Mouse (Mus musculus): ENCODE data around the gene Tmem199. TPM values are rescaled to one million over a fixed set of nuclear protein-coding genes. Genes with fewer than 3 reads are reported as not detected.

Gene Tmem199
- polyA plus RNA-seq, 1 experiment from 2014 or later = 53.3 TPM

- no peaks in the 10 kb centered on the region for H3K9me3 ChIP-seq (ENCODE audit: low read depth, low read length)
- H3K27ac ChIP-seq (ENCODE audit: low read depth) = no peak overlapping the region
- no peak overlapping the region for H3K4me3 ChIP-seq (ENCODE audit: low read depth, low read length)
- H3K9ac ChIP-seq = no peak overlapping the region
- TF ChIP-seq CTCF (IDR thresholded peaks at IDR 0.05; ENCODE audit: low read depth) = no peak
- WGBS = 89% methylated on average over 9 of the region's 9 CpGs
- ATAC-seq (ENCODE audit: insufficient read depth) = no peak
- no peak for DNase-seq
- H3K27me3 ChIP-seq (ENCODE audit: insufficient read depth, low read length) = no peaks in the 10 kb centered on the region
- no peak overlapping the region for H3K4me2 ChIP-seq
- no peaks in the 10 kb centered on the region for H3K4me1 ChIP-seq (ENCODE audit: insufficient read depth)
- H3K36me3 ChIP-seq (ENCODE audit: insufficient read depth) = peaks cover 69% of the 10 kb centered on the region
These were observed 16.7 kb upstream of the Tmem199 start for GRCm38 (mm10) chr11:78528714-78529113.

DNA sequence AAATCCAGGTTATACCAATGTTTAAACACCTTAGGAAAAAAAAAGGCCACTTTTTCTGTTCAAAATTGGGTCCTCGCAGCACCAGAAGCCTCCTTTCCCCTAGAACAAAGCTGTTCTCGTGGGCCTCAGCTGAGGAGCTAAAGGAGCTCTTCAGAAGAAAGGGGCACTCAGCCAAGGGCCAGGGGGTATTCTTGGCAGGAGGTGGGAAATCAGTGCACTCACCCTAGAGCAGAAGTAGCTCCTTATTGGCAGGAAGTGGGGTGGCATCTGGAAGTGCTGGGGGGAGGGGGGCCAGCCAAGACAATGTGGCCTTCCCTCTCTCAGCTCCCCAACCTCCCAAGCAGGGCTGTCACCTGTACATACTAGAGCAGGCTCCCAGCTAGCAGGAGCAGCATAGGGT is 12.9 kb upstream of the Tmem199 start:
- H3K9ac ChIP-seq = no peak overlapping the region
- no peaks in the 10 kb centered on the region for H3K4me1 ChIP-seq (ENCODE audit: insufficient read depth)
- no peak overlapping the region for H3K4me3 ChIP-seq (ENCODE audit: low read depth, low read length)
- no peak overlapping the region for H3K27ac ChIP-seq (ENCODE audit: low read depth)
- H3K27me3 ChIP-seq (ENCODE audit: insufficient read depth, low read length) = no peaks in the 10 kb centered on the region
- H3K9me3 ChIP-seq (ENCODE audit: low read depth, low read length) = no peaks in the 10 kb centered on the region
- WGBS = 76% methylated on average over 2 of the region's 2 CpGs
- ATAC-seq (ENCODE audit: insufficient read depth) (no peak; the same call in 1 of the 2 replicates), DNase-seq (no peak)
- H3K36me3 ChIP-seq (ENCODE audit: insufficient read depth) = peaks cover 96% of the 10 kb centered on the region
- no peak overlapping the region for H3K4me2 ChIP-seq
- TF ChIP-seq CTCF (IDR thresholded peaks at IDR 0.05; ENCODE audit: low read depth) = no peak

DNA sequence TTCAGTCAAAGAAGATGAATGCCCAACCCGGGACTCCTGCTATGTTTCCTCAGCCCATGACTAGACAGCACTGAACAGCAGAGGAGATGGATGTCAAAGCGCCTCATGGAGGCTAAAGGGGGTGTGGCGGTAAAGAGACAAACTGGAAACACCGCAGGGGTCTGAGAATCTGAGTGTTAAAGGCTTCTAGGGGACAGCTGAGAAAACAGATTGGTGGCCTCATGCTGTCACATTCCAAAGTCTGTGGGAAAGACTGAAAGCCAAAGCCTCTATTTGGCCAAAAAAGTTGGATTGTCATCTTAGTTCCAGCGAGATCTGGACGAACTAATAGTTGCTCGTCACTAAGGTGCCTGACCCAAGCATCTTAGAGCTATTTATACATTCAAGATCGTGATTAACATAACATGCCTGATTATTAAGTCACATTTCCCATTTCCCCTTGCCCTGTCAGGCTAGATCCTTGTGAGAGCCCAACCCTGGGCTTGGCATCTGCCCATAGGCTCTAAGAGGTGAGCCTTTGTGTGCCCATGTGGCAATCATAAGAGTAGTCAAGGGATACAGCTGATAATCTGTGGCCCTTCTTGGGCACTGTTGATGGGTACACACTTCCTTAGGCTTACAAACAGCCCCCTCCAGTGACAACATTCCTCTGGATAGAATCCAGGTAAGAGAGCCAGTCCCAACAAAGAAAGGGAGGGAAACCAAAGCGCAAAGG is 11.4 kb upstream of the Tmem199 start:
- ATAC-seq (ENCODE audit: insufficient read depth) (no peak), DNase-seq (no peak)
- no peaks in the 10 kb centered on the region for H3K9me3 ChIP-seq (ENCODE audit: low read depth, low read length)
- no peak overlapping the region for H3K4me2 ChIP-seq
- no peak overlapping the region for H3K9ac ChIP-seq
- TF ChIP-seq CTCF (IDR thresholded peaks at IDR 0.05; ENCODE audit: low read depth) = no peak
- WGBS = 72% methylated on average over 9 of the region's 9 CpGs
- H3K4me1 ChIP-seq (ENCODE audit: insufficient read depth) = no peaks in the 10 kb centered on the region
- no peaks in the 10 kb centered on the region for H3K27me3 ChIP-seq (ENCODE audit: insufficient read depth, low read length)
- no peak overlapping the region for H3K27ac ChIP-seq (ENCODE audit: low read depth)
- peaks cover 99% of the 10 kb centered on the region for H3K36me3 ChIP-seq (ENCODE audit: insufficient read depth)
- no peak overlapping the region for H3K4me3 ChIP-seq (ENCODE audit: low read depth, low read length)

GRCm38 (mm10) chr11:78522481-78522997 is 10.6 kb upstream of the Tmem199 start:
- DNase-seq = peak; percentile 47
- 81% methylated on average over 1 of the region's 1 CpGs for WGBS
- Histone ChIP-seq H3K9me3 (ENCODE audit: low read depth, low read length) (no peaks in the 10 kb centered on the region), H3K36me3 (ENCODE audit: insufficient read depth) (peaks cover 99% of the 10 kb centered on the region), H3K4me2 (no peak overlapping the region), H3K27ac (ENCODE audit: low read depth) (no peak overlapping the region), H3K27me3 (ENCODE audit: insufficient read depth, low read length) (no peaks in the 10 kb centered on the region), H3K4me1 (ENCODE audit: insufficient read depth) (no peaks in the 10 kb centered on the region), H3K4me3 (ENCODE audit: low read depth, low read length) (no peak overlapping the region), H3K9ac (no peak overlapping the region)
- peak; percentile 49 for TF ChIP-seq CTCF (IDR thresholded peaks at IDR 0.05; ENCODE audit: low read depth)
- no peak for ATAC-seq (ENCODE audit: insufficient read depth)

DNA sequence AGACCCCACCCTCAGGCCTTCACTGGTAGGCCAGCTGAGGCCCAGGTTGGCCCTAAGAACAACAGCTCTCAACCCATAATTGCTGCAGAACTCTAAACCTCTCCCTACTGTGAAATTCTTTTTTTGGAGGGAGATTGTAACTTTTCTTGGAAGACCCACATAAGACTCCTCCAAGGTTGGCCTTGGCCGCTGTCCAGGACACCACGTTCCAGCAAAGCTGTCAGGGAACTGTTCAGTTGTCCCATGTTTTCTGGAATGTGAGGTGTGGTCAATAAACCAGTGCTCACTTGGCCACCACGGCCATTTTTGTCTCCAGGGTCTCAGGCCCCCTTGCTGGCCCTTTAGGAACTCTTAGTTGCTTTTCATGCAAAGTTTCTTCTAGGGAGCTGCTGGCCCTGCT is 9.9 kb upstream of the Tmem199 start:
- no peaks in the 10 kb centered on the region for H3K27me3 ChIP-seq (ENCODE audit: insufficient read depth, low read length)
- H3K4me3 ChIP-seq (ENCODE audit: low read depth, low read length) = no peak overlapping the region
- whole genome bisulfite sequencing = 81% methylated on average over 3 of the region's 3 CpGs
- no peak for TF ChIP-seq CTCF (IDR thresholded peaks at IDR 0.05; ENCODE audit: low read depth)
- H3K4me2 ChIP-seq = no peak overlapping the region
- ATAC-seq (ENCODE audit: insufficient read depth) = no peak
- H3K4me1 ChIP-seq (ENCODE audit: insufficient read depth) = no peaks in the 10 kb centered on the region
- H3K9ac ChIP-seq = no peak overlapping the region
- H3K9me3 ChIP-seq (ENCODE audit: low read depth, low read length) = no peaks in the 10 kb centered on the region
- H3K36me3 ChIP-seq (ENCODE audit: insufficient read depth) = peaks cover 95% of the 10 kb centered on the region
- H3K27ac ChIP-seq (ENCODE audit: low read depth) = no peak overlapping the region
- DNase-seq = no peak

- 89% methylated on average over 10 of the region's 10 CpGs for WGBS
- no peaks in the 10 kb centered on the region for H3K9me3 ChIP-seq (ENCODE audit: low read depth, low read length)
- no peak overlapping the region for H3K9ac ChIP-seq
- no peak for DNase-seq
- H3K36me3 ChIP-seq (ENCODE audit: insufficient read depth) = peaks cover 94% of the 10 kb centered on the region
- H3K27me3 ChIP-seq (ENCODE audit: insufficient read depth, low read length) = no peaks in the 10 kb centered on the region
- H3K4me1 ChIP-seq (ENCODE audit: insufficient read depth) = no peaks in the 10 kb centered on the region
- ATAC-seq (ENCODE audit: insufficient read depth) = no peak
- H3K4me2 ChIP-seq = no peak overlapping the region
- no peak overlapping the region for H3K27ac ChIP-seq (ENCODE audit: low read depth)
- no peak overlapping the region for H3K4me3 ChIP-seq (ENCODE audit: low read depth, low read length)
- TF ChIP-seq CTCF (IDR thresholded peaks at IDR 0.05; ENCODE audit: low read depth) = no peak
These were observed 7.0 kb upstream of the Tmem199 start for GRCm38 (mm10) chr11:78518931-78519330.

DNA sequence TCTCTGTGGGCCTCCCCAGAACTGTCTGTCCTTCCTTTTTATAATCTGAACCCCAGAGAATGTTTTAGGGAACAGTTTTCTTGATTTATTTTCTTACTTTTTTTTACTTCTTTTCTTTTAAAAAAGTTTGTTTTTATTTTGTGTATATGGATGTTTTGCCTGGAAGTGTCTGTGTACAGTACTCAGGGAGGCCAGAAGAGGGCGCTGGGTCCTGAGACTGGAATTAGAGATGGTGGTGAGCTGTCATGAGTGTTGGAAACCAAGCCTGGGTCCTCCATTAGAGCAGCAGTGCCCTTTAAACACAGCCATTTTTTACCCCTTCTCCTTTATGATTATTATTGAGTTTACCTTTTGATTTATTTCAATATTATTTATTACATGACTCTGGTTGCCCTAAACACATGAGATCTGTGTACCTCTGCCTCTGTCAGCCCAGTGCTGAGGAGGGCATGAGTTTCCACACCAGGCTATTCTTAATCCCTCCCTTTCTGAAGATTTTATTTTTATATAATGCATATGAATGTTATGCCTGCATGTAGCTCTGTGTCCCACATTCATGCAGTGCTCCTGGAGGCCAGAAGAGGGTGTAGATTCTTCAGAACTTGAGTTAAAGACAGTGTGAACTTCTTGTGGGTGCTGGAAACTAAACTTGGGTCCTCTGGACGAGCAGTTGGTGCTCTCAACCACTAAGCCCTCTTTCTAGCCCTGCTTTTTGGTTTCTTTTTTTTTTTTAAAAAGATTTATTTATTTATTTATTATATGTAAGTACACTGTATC is 3.8 kb upstream of the Tmem199 start:
- peaks cover 65% of the 10 kb centered on the region for H3K36me3 ChIP-seq (ENCODE audit: insufficient read depth)
- TF ChIP-seq CTCF (IDR thresholded peaks at IDR 0.05; ENCODE audit: low read depth) = peak; percentile 36
- ATAC-seq (ENCODE audit: insufficient read depth) (no peak), DNase-seq (no peak)
- H3K9ac ChIP-seq = no peak overlapping the region
- no peak overlapping the region for H3K4me3 ChIP-seq (ENCODE audit: low read depth, low read length)
- 64% methylated on average over 2 of the region's 2 CpGs for WGBS
- H3K9me3 ChIP-seq (ENCODE audit: low read depth, low read length) = no peaks in the 10 kb centered on the region
- no peak overlapping the region for H3K27ac ChIP-seq (ENCODE audit: low read depth)
- H3K4me2 ChIP-seq = no peak overlapping the region
- no peaks in the 10 kb centered on the region for H3K27me3 ChIP-seq (ENCODE audit: insufficient read depth, low read length)
- H3K4me1 ChIP-seq (ENCODE audit: insufficient read depth) = 0 out of 2 replicates have a peak, but pooled peaks cover 10% of the 10 kb centered on the region
